In the genomic region with DNA sequence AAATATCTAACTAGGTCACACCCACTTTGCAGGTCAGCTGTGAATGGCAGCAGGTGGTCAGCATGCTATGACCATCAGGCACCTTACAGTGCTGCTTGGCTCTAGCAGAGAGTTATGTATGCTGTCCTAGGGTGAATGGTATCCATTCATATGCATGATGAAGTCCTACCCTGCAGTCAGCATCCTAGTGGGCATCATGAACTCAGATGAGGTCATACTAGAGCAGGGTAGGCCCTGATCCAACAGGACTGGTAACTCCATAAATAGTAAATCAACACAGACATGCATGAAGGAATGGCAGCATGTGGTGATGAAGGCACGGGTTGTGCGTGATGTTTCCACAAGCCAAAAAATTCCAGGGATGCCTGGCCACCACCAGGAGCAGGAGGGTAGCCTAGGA, we compare ENCODE assay signal across 23 mouse cellular contexts. TPM values are rescaled to one million over a fixed set of nuclear protein-coding genes. Genes with fewer than 3 reads are reported as not detected.
DNase-seq lines count a peak whose midpoint lies in the region; ATAC-seq and TF ChIP-seq lines count a peak whose summit lies in the region.
"Had no signal": no experiment of that assay in that cellular context is flagged by ENCODE, and none has a peak within 500 bp of the region (broad histone marks: within the 10 kb centered on the region; RNA-seq: fewer than 3 reads in every experiment).

No protein-coding gene starts in this region.

- H3K27me3 ChIP-seq in heart, postnatal 0 days (ENCODE audit: control insufficient read depth, insufficient read depth, low read length): no peaks in the 10 kb centered on the region
- no peaks in the 10 kb centered on the region for H3K27me3 ChIP-seq in heart, embryonic 10.5 days (ENCODE audit: insufficient read depth, poor library complexity, severe bottlenecking)
- no peaks in the 10 kb centered on the region for H3K27me3 ChIP-seq in Patski
- H3K27me3 ChIP-seq: CH12.LX; embryonic facial prominence, embryonic 15.5 days; heart, embryonic 15.5 days; hindbrain, embryonic 15.5 days had no signal

- peak; percentile 66 for ATAC-seq in heart, postnatal 0 days (ENCODE audit: insufficient read depth, low read depth)
- peak; percentile 42 for ATAC-seq in Patski
- ATAC-seq: forebrain, embryonic 14.5 days; intestine, embryonic 16.5 days had no signal

- H3K4me1 ChIP-seq in heart, postnatal 0 days (ENCODE audit: control insufficient read depth, insufficient read depth): peaks cover 24% of the 10 kb centered on the region
- peaks cover 39% of the 10 kb centered on the region for H3K4me1 ChIP-seq in heart, embryonic 10.5 days
- H3K4me1 ChIP-seq: embryonic facial prominence, embryonic 15.5 days; hindbrain, embryonic 15.5 days had no signal

- 11% methylated on average over 2 of the region's 2 CpGs for WGBS in heart, postnatal 0 days
- WGBS in heart, embryonic 10.5 days: 31% methylated on average over 2 of the region's 2 CpGs

- no peaks in the 10 kb centered on the region for H3K9me3 ChIP-seq in heart, postnatal 0 days (replicated peaks; ENCODE audit: control insufficient read depth, low read length)
- H3K9me3 ChIP-seq in heart, embryonic 10.5 days: no peaks in the 10 kb centered on the region
- H3K9me3 ChIP-seq: embryonic facial prominence, embryonic 15.5 days; forebrain, embryonic 10.5 days; heart, embryonic 15.5 days; hindbrain, embryonic 15.5 days had no signal

- CTCF ChIA-PET in Patski (lab: Charles Lee): interaction anchor here (1.4 to 1.5 kb wide), 2 partner anchors 36 to 51 kb away, joined by 3 to 4 read pairs; no protein-coding TSS in a partner anchor

- H3K36me3 ChIP-seq in heart, postnatal 0 days (replicated peaks; ENCODE audit: control insufficient read depth, insufficient read depth, low read length): no peaks in the 10 kb centered on the region
- H3K36me3 ChIP-seq in heart, embryonic 10.5 days: no peaks in the 10 kb centered on the region
- H3K36me3 ChIP-seq: embryonic facial prominence, embryonic 15.5 days; forebrain, embryonic 10.5 days; heart, embryonic 15.5 days; hindbrain, embryonic 15.5 days had no signal

- no peak overlapping the region for H3K4me2 ChIP-seq in heart, postnatal 0 days (ENCODE audit: low read depth, low read length)
- H3K4me2 ChIP-seq: embryonic facial prominence, embryonic 15.5 days; heart, embryonic 11.5 days; heart, embryonic 15.5 days; hindbrain, embryonic 15.5 days had no signal

- H3K9ac ChIP-seq in heart, postnatal 0 days (replicated peaks; ENCODE audit: low read depth, low read length): no peak overlapping the region
- H3K9ac ChIP-seq: embryonic facial prominence, embryonic 15.5 days; heart, embryonic 15.5 days; hindbrain, embryonic 15.5 days had no signal

- TF ChIP-seq CTCF in heart, postnatal 0 days (IDR thresholded peaks at IDR 0.05; ENCODE audit: low read depth): no peak; the same call in 1 of the 2 replicates
- TF ChIP-seq CTCF in Patski (IDR thresholded peaks at IDR 0.05): no peak

- in situ Hi-C loops in Patski (cut with MboI; ENCODE audit: low pct_unique_long_range_greater_than_20kb): loop anchor here (5.0 kb wide), 1 partner anchor 47 kb away; no protein-coding TSS in a partner anchor

- H3K27ac ChIP-seq in heart, postnatal 0 days (ENCODE audit: low read depth): peak overlapping the region; percentile 50; the same call in 1 of the 2 replicates
- H3K27ac ChIP-seq in heart, embryonic 10.5 days: no peak overlapping the region
- H3K27ac ChIP-seq: embryonic facial prominence, embryonic 15.5 days; forebrain, embryonic 10.5 days; heart, embryonic 15.5 days; hindbrain, embryonic 15.5 days had no signal

- H3K4me3 ChIP-seq in heart, postnatal 0 days (ENCODE audit: low read depth, low read length): no peak overlapping the region
- H3K4me3 ChIP-seq in heart, embryonic 10.5 days: no peak overlapping the region
- H3K4me3 ChIP-seq: embryonic facial prominence, embryonic 15.5 days; erythroblast, embryonic 14.5 days; forebrain, embryonic 10.5 days; heart, embryonic 15.5 days; hindbrain, embryonic 15.5 days had no signal

- DNase-seq in cerebellum, adult 9-11 months: peak; percentile 69
- no peak for DNase-seq in cerebellum, adult 11 months
- no peak for DNase-seq in heart, postnatal 0 days (ENCODE audit: low spot score)
- no peak for DNase-seq in heart, embryonic 10.5 days (ENCODE audit: low spot score)
- peak; percentile 33 for DNase-seq in Patski (ENCODE audit: low read depth, low spot score)
- DNase-seq in cerebellum, postnatal 25 days: peak; percentile 64 to 68
- DNase-seq in natural killer cell, adult 2 months (ENCODE audit: low spot score in 2 of 2): no peak
- DNase-seq: adrenal gland, adult 8-10 months; adrenal gland, postnatal 36 days; embryo, embryonic 11 days; gastrocnemius, postnatal 36 days; heart, adult 18-20 months; heart, postnatal 36 days; kidney, adult 8-10 months had no signal

- POLR2A ChIA-PET in Patski (lab: Charles Lee): interaction anchor here (1.0 to 1.2 kb wide), 2 partner anchors 14 to 165 kb away, joined by 3 to 4 read pairs; no protein-coding TSS in a partner anchor

- 0 out of 2 replicates have a peak, but pooled peaks have one; percentile 19 for TF ChIP-seq EP300 in heart, postnatal 0 days (IDR thresholded peaks at IDR 0.05; ENCODE audit: low read depth)

RNA-seq across cellular contexts. Expression of a gene that starts 18.3 kb away (rescaled TPM):
- 104 and 114 TPM in 2 replicates for total RNA-seq in heart, postnatal 0 days (2014; rRNA removed; ENCODE audit: low replicate concordance)
- polyA plus RNA-seq in heart, postnatal 0 days (2015; fragmentation: Nextera tagmentation; extraction: Ambion mirVana): 22.5 and 24.5 TPM in 2 replicates
- 21.6 and 22.5 TPM in 2 replicates for polyA plus RNA-seq in heart, embryonic 10.5 days (2016; fragmentation: Nextera tagmentation; extraction: Ambion mirVana)
- 60.1 TPM for polyA plus RNA-seq in Patski (2021)

RNA-seq across cellular contexts. Expression of a gene that starts 36.5 kb away (rescaled TPM):
- 5.6 and 17.9 TPM in 2 replicates for total RNA-seq in heart, postnatal 0 days (2014; rRNA removed; ENCODE audit: low replicate concordance)
- 11.4 and 11.6 TPM in 2 replicates for polyA plus RNA-seq in heart, postnatal 0 days (2015; fragmentation: Nextera tagmentation; extraction: Ambion mirVana)
- polyA plus RNA-seq in heart, embryonic 10.5 days (2016; fragmentation: Nextera tagmentation; extraction: Ambion mirVana): 32.8 and 43.0 TPM in 2 replicates
- polyA plus RNA-seq in Patski (2021): 16.7 TPM

RNA-seq across cellular contexts. Expression of a gene that starts 36.5 kb away (rescaled TPM):
- 0.19 TPM in 1 of 2 replicates, not detected in the other for total RNA-seq in heart, postnatal 0 days (2014; rRNA removed; ENCODE audit: low replicate concordance)
- polyA plus RNA-seq in heart, postnatal 0 days (2015; fragmentation: Nextera tagmentation; extraction: Ambion mirVana): 0.54 and 1.3 TPM in 2 replicates
- 0.23 and 0.64 TPM in 2 replicates for polyA plus RNA-seq in heart, embryonic 10.5 days (2016; fragmentation: Nextera tagmentation; extraction: Ambion mirVana)
- 0.53 TPM for polyA plus RNA-seq in Patski (2021)
- polyA plus RNA-seq: erythroblast, embryonic 14.5 days had no signal

Comparison
In these comparisons a context has a peak if more than half of its experiments do, and no peak if none do; other contexts are left out.
1. DNase-seq: peak in cerebellum, adult 9-11 months (single experiment), Patski (single experiment) and cerebellum, postnatal 25 days (2 of 2); none in cerebellum, adult 11 months (single experiment), heart, postnatal 0 days (single experiment), heart, embryonic 10.5 days (single experiment) and natural killer cell, adult 2 months (0 of 2).